Mouse (Mus musculus): Measurements from ENCODE around the gene Gm30302. TPM values are rescaled to one million over a fixed set of nuclear protein-coding genes. Genes with fewer than 3 reads are reported as not detected.

Gm30302 gene
- not detected in 2 replicates for polyA plus RNA-seq (2012)

GRCm38 (mm10) chr13:49798901-49799300 is at the start of gene Gm30302:
Gene Gm30302 (minus strand): TSS chr13:49799001.
- peaks cover 11% of the 10 kb centered on the region for H3K9me3 ChIP-seq (ENCODE audit: control insufficient read depth, low read length)
- H3K4me3 ChIP-seq (replicated peaks), result no peak within 1 kb of the TSS
- H3K27me3 ChIP-seq (ENCODE audit: control insufficient read depth), result no peaks in the 10 kb centered on the region
- H3K36me3 ChIP-seq (ENCODE audit: control insufficient read depth), result no peaks in the 10 kb centered on the region
- no peaks in the 10 kb centered on the region for H3K4me1 ChIP-seq (ENCODE audit: control insufficient read depth)
- no peak for TF ChIP-seq GATA1 (IDR thresholded peaks at IDR 0.05; ENCODE audit: low read length)
- no peak for TF ChIP-seq TAL1 (IDR thresholded peaks at IDR 0.05; ENCODE audit: low read length)

GRCm38 (mm10) chr13:49846751-49847150 is 48.0 kb upstream of the Gm30302 start:
- H3K4me3 ChIP-seq (replicated peaks), result no peak overlapping the region

GRCm38 (mm10) chr13:49846141-49846540 is 47.3 kb upstream of the Gm30302 start:
- H3K4me1 ChIP-seq (ENCODE audit: control insufficient read depth), result no peaks in the 10 kb centered on the region
- TF ChIP-seq GATA1 (IDR thresholded peaks at IDR 0.05; ENCODE audit: low read length) (no peak), TAL1 (IDR thresholded peaks at IDR 0.05; ENCODE audit: low read length) (no peak)
- no peak overlapping the region for H3K4me3 ChIP-seq (replicated peaks)
- no peaks in the 10 kb centered on the region for H3K9me3 ChIP-seq (ENCODE audit: control insufficient read depth, low read length)
- no peaks in the 10 kb centered on the region for H3K36me3 ChIP-seq (ENCODE audit: control insufficient read depth)
- no peaks in the 10 kb centered on the region for H3K27me3 ChIP-seq (ENCODE audit: control insufficient read depth)

More at GRCm38 (mm10) chr13:49846751-49847150, 48.0 kb upstream of the Gm30302 start:
- Histone ChIP-seq H3K4me1 (ENCODE audit: control insufficient read depth) (no peaks in the 10 kb centered on the region), H3K9me3 (ENCODE audit: control insufficient read depth, low read length) (no peaks in the 10 kb centered on the region), H3K36me3 (ENCODE audit: control insufficient read depth) (no peaks in the 10 kb centered on the region), H3K27me3 (ENCODE audit: control insufficient read depth) (no peaks in the 10 kb centered on the region)
- TF ChIP-seq GATA1 (IDR thresholded peaks at IDR 0.05; ENCODE audit: low read length) (no peak), TAL1 (IDR thresholded peaks at IDR 0.05; ENCODE audit: low read length) (no peak)

- no peaks in the 10 kb centered on the region for H3K27me3 ChIP-seq (ENCODE audit: control insufficient read depth)
- no peak overlapping the region for H3K4me3 ChIP-seq (replicated peaks)
- no peaks in the 10 kb centered on the region for H3K4me1 ChIP-seq (ENCODE audit: control insufficient read depth)
- no peaks in the 10 kb centered on the region for H3K36me3 ChIP-seq (ENCODE audit: control insufficient read depth)
- no peaks in the 10 kb centered on the region for H3K9me3 ChIP-seq (ENCODE audit: control insufficient read depth, low read length)
- TF ChIP-seq GATA1 (IDR thresholded peaks at IDR 0.05; ENCODE audit: low read length), result no peak
- TF ChIP-seq TAL1 (IDR thresholded peaks at IDR 0.05; ENCODE audit: low read length), result no peak
Observed at GRCm38 (mm10) chr13:49845663-49846062, 46.9 kb upstream of the Gm30302 start.

GRCm38 (mm10) chr13:49844071-49844470 is 45.3 kb upstream of the Gm30302 start:
- TF ChIP-seq TAL1 (IDR thresholded peaks at IDR 0.05; ENCODE audit: low read length) (no peak), GATA1 (IDR thresholded peaks at IDR 0.05; ENCODE audit: low read length) (no peak)
- no peak overlapping the region for H3K4me3 ChIP-seq (replicated peaks)
- no peaks in the 10 kb centered on the region for H3K27me3 ChIP-seq (ENCODE audit: control insufficient read depth)
- H3K9me3 ChIP-seq (ENCODE audit: control insufficient read depth, low read length), result no peaks in the 10 kb centered on the region
- H3K4me1 ChIP-seq (ENCODE audit: control insufficient read depth), result no peaks in the 10 kb centered on the region
- no peaks in the 10 kb centered on the region for H3K36me3 ChIP-seq (ENCODE audit: control insufficient read depth)

- H3K9me3 ChIP-seq (ENCODE audit: control insufficient read depth, low read length), result no peaks in the 10 kb centered on the region
- no peaks in the 10 kb centered on the region for H3K4me1 ChIP-seq (ENCODE audit: control insufficient read depth)
- no peak overlapping the region for H3K4me3 ChIP-seq (replicated peaks)
- no peaks in the 10 kb centered on the region for H3K27me3 ChIP-seq (ENCODE audit: control insufficient read depth)
- TF ChIP-seq TAL1 (IDR thresholded peaks at IDR 0.05; ENCODE audit: low read length) (no peak), GATA1 (IDR thresholded peaks at IDR 0.05; ENCODE audit: low read length) (no peak)
- H3K36me3 ChIP-seq (ENCODE audit: control insufficient read depth), result no peaks in the 10 kb centered on the region
Observed at GRCm38 (mm10) chr13:49841186-49841585, 42.4 kb upstream of the Gm30302 start.

GRCm38 (mm10) chr13:49830355-49830754 is 31.6 kb upstream of the Gm30302 start:
- no peak for TF ChIP-seq TAL1 (IDR thresholded peaks at IDR 0.05; ENCODE audit: low read length)
- TF ChIP-seq GATA1 (IDR thresholded peaks at IDR 0.05; ENCODE audit: low read length), result no peak
- Histone ChIP-seq H3K36me3 (ENCODE audit: control insufficient read depth) (no peaks in the 10 kb centered on the region), H3K9me3 (ENCODE audit: control insufficient read depth, low read length) (peaks cover 4% of the 10 kb centered on the region; the same call in 1 of the 2 replicates), H3K27me3 (ENCODE audit: control insufficient read depth) (no peaks in the 10 kb centered on the region), H3K4me1 (ENCODE audit: control insufficient read depth) (no peaks in the 10 kb centered on the region), H3K4me3 (replicated peaks) (no peak overlapping the region)

GRCm38 (mm10) chr13:49825300-49825699 is 26.5 kb upstream of the Gm30302 start:
- Histone ChIP-seq H3K4me3 (replicated peaks) (no peak overlapping the region), H3K4me1 (ENCODE audit: control insufficient read depth) (no peaks in the 10 kb centered on the region), H3K27me3 (ENCODE audit: control insufficient read depth) (no peaks in the 10 kb centered on the region), H3K36me3 (ENCODE audit: control insufficient read depth) (no peaks in the 10 kb centered on the region), H3K9me3 (ENCODE audit: control insufficient read depth, low read length) (no peaks in the 10 kb centered on the region)
- TF ChIP-seq TAL1 (IDR thresholded peaks at IDR 0.05; ENCODE audit: low read length) (no peak), GATA1 (IDR thresholded peaks at IDR 0.05; ENCODE audit: low read length) (no peak)

GRCm38 (mm10) chr13:49814958-49815357 is 16.2 kb upstream of the Gm30302 start:
- Histone ChIP-seq H3K36me3 (ENCODE audit: control insufficient read depth) (no peaks in the 10 kb centered on the region), H3K9me3 (ENCODE audit: control insufficient read depth, low read length) (peaks cover 5% of the 10 kb centered on the region), H3K4me1 (ENCODE audit: control insufficient read depth) (no peaks in the 10 kb centered on the region), H3K4me3 (replicated peaks) (no peak overlapping the region), H3K27me3 (ENCODE audit: control insufficient read depth) (no peaks in the 10 kb centered on the region)
- TF ChIP-seq TAL1 (IDR thresholded peaks at IDR 0.05; ENCODE audit: low read length) (no peak), GATA1 (IDR thresholded peaks at IDR 0.05; ENCODE audit: low read length) (no peak)

- no peak for TF ChIP-seq GATA1 (IDR thresholded peaks at IDR 0.05; ENCODE audit: low read length)
- TF ChIP-seq TAL1 (IDR thresholded peaks at IDR 0.05; ENCODE audit: low read length), result no peak
- Histone ChIP-seq H3K9me3 (ENCODE audit: control insufficient read depth, low read length) (peaks cover 5% of the 10 kb centered on the region), H3K27me3 (ENCODE audit: control insufficient read depth) (no peaks in the 10 kb centered on the region), H3K36me3 (ENCODE audit: control insufficient read depth) (no peaks in the 10 kb centered on the region), H3K4me3 (replicated peaks) (no peak overlapping the region), H3K4me1 (ENCODE audit: control insufficient read depth) (no peaks in the 10 kb centered on the region)
Observed at GRCm38 (mm10) chr13:49814420-49814819, 15.6 kb upstream of the Gm30302 start.

Data from erythroblast, embryonic 14.5 days (primary cell).